Mouse (Mus musculus) adrenal gland, postnatal 14 days (tissue): ENCODE results near the gene Golga5. TPM values are rescaled to one million over a fixed set of nuclear protein-coding genes. Genes with fewer than 3 reads are reported as not detected.

Source experiments
- DNase-seq: peaks from one replicate; pipeline ENCODE4 v3.0.0; 2021; ENCODE audit warnings: mixed read lengths
- long read RNA-seq, 2 experiments: library from polyadenylated mRNA; stranded (forward); transcript quantifications; one replicate each; pipeline ENCODE4 v2.0.0; 2021
- total RNA-seq: library from RNA; stranded (reverse); gene quantifications from 2 replicates; pipeline ENCODE4 v1.2.3, GENCODE M21; 2021

The Golga5 gene
- total RNA-seq: 35.0 and 41.2 TPM in 2 replicates
- long read RNA-seq, experiment 1, transcript Golga5-202 (13 exons, 2,827 nt): major isoform, 40 of 45 reads
- long read RNA-seq, experiment 1, partial matches to known transcripts: 1 of 45 reads
- long read RNA-seq, experiment 1, other reads (novel, unspliced or antisense): 4 of 45 reads
- long read RNA-seq, experiment 2, transcript Golga5-202 (13 exons, 2,827 nt): major isoform, 33 of 41 reads
- long read RNA-seq, experiment 2, partial matches to known transcripts: 3 of 41 reads
- long read RNA-seq, experiment 2, other reads (novel, unspliced or antisense): 5 of 41 reads

DNA sequence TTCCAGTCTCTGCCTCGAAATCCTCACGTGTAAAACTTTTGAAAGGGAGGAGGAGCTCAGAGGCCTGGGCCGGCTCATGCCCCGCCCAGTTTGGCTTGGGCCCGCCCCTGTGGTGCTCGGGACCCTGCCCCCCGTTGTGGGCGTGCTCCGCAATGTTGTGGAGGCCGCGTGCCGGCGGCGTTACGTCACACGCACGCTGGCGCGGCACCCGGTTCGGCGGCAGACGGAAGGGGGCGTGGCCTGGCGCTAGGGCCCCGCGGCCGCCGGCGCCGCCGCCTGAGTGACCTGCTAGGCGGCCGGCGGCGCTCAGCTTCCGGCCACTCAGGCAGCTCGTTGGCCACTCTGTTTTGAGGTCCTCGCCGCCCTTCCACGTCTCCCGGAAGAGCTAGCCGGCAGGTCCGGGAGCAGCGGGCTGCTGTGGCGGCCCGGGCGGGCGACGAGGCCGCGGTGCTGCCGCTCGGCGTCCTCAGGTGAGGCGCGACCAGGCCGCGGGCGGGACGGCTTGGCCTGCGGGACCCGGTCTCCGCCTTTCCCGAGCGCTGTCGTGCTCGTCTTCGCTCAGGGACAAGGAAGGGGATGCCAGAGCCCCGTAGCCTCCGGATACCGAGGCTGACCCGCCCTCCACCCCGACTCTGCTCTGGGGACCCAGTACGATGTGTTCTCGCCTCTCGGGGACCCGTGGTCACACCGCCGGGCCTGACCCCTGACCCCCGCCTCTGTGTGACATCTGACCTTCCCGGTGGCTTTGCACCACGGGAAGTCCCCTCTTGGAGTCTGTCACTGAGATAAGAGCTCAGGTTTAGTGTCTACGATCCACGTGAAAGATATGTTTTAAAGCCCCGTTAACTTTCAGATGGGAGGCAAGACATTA lies at the start of gene Golga5:
TSS of gene Golga5 (plus strand) at position 242 of the 871 bp plus-strand sequence.
- DNase-seq: peak; percentile 99

DNA sequence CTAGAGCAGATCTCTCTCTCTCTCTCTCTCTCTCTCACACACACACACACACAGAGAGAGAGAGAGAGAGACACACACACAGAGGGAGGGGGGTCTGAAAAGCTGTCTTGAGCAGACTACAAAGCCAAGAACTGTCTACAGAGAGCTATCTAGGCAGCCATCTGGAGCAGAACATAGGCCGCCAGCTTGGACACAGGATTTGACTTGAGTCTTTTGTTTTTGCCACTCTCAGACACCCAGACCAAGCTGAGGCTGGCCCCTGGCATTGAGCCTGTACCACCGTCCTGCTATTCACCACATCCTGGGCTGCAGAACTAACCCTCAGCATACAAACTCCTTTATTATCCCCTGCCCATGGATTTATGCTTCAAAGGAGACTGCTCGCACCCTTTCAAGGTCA lies 49.4 kb upstream of the Golga5 start:
- no peak for DNase-seq

DNA sequence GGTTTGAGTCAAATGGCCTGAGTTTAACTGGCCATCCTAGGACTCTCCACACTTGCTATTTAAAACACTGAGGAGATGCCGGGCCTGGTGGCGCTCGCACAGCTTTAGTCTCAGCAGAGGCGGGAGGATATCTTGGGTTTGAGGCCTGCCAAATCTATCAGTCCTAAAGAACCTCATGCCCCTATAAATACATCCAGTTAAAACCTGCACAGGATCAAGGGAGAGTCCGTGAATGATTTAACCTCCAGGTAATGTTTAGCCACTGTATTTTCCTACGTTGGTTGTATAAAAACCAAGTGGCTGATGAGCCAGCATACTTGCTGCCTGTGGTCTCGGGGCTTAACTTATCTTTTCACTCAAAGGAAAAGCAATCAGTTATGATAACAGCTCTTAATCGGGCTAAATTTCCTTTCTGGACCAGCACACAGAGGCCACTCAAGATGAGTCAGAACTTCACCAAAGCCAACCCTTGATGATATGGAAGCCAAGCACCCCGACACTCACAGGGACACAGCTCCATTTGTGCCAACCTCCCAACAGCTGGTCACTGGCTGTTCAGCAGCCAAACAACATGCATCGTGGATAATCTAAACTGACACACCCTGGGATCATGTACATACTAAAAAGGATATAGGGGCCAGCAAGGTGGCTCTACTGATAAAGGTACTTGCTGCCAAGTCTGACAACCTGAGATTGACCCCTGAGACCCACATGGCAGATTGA lies 48.6 kb upstream of the Golga5 start:
- no peak for DNase-seq

DNA sequence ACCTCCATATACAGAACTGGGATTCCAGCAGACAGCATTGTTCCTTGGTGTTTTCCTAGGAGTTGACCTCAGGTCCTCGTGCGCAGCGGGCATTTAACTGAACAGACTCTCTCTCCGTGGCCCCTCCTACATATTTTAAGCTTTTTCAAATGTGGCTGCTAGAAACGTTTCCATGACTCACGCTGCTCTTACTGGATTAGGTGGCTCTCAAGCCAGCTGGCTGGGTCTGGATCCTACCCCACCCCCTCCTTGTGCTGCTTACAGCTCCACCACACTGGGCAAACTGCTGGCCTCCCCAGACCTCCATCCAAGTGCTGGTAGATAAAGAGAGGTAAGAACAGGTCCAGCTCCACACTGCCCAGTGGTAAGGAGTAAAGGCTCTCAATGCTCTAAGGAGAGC lies 46.9 kb upstream of the Golga5 start:
- DNase-seq: peak; percentile 74

DNA sequence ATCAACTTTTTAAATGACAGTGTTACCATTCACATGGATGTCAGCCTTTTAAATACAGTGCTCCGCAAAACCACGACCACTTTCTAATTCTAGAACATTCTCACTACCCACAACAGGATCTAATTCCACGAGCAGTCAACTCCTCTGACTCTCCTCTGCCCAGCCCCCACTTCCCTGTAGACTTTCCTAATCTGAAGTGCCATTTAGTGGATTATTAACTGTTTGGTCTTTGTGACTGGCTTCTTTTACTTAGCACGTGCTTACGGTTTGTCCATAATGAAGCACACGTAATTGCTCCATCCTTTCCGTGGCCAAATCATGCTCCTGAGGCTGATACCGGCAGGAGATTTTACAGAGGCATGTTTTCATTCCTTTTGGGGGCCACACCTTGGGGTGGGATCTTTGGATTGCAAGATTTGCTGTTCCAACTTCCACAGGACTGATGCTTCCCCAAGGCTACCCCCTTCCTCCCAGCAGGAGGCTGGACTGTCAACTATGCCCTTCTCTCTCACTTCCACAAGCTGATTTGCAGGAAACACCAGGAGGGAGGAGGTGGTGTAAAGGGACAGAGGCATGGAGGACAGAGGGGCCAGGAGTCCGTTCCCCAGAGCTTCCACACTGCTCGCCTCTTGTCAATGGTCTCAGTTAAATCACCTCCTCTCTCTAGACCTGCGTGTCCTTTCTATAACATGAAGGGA lies 46.2 kb upstream of the Golga5 start:
- no peak for DNase-seq

DNA sequence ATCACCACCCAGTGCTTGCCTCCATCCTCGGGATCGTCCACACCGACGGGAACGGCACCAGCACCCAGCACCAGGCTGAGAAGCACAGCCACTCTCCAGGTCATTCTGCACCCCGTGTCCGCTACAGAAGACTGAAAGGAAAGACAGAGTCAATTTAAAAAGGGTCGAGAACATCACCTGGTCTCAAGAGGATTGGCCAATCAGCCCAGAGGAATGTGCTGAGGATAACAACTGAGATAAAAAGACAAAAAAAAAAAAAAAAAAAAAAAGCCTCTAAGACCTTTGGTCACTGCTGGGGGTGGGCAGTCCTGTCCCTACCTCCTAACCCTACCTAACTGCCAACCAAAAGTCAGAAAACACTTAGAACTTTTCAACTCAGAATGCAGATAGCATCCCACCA lies 45.3 kb upstream of the Golga5 start:
- no peak for DNase-seq

DNA sequence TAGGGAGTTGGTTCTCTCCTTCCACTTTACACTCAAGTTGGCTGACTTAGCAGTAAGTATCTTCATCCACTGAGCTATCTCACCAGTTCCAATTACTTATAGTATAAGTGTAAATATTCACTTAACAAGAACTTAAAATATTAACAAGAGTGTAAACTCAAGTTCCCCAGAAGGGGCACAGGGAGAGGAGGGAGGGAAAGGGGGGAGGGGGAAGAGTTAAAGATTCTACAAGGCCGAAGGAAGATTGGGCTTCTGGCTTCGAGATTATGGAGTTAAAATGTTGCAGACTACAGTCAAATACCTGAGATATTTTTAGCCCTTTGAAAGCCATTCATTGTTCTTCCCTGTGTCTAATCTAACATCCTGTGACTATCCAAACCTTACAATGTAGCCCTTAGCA lies 44.5 kb upstream of the Golga5 start:
- DNase-seq: no peak

DNA sequence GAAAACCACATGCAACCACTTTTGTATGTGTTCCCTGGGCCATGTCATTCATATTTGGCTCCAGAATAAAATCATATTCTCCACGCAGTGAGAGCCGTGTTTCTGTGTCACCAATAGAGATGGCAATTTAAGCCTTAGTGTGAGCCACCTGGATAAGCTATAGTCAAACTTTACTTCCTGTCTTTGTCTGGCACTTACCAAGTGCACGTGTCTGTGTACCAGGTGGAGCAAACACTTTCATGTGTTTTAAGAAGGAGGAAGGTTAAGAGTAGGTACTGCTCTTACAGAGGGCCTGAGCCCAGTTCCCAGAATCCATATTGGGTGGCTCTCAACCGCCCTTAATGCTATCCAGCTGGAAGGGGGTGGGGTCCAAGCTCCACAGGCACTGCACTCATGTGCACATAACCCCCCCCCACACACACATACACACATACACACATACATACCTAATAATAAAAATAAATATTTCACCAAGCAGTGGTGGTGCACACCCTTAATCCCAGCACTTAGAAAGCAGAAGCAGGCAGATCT lies 43.8 kb upstream of the Golga5 start:
- DNase-seq: no peak

DNA sequence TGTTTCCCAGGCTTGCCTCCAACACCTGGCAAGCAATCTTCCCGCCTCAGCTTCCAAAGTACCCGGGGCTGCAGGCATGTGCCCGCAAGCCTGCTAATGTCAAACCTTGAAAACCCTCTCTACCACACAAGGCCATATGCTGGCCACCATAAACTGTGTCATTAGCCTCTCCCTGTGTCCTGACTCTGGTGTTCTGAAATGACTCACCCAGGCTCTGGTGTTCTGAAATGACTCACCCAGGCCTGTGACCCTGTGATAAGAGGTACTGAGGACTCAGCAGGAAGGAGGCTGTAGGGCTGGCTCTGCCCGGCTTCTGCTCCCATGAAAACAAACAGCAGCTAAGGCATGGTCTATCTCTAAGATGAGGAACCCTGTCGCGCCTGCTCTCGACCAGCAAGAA lies 42.6 kb upstream of the Golga5 start:
- DNase-seq: peak; percentile 73

DNA sequence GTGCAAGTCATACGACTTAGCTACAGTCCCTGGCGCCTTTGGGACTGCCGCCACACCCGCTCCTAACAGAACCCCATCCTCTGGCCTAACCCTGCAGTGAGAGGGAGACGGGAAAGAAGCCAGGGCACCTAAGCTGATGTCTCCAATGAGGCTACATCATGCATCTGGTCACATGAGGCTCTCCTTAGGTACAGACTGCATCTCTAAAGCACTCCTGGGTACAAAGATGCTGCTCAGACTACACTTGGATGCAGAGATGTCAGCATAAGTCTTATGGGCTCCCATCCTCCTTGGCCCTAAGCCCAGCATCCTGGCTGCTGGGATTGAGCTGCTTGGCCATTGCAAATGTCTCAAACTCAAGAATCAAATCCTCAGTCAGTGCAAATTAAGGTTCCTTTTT lies 39.3 kb upstream of the Golga5 start:
- DNase-seq: no peak

DNA sequence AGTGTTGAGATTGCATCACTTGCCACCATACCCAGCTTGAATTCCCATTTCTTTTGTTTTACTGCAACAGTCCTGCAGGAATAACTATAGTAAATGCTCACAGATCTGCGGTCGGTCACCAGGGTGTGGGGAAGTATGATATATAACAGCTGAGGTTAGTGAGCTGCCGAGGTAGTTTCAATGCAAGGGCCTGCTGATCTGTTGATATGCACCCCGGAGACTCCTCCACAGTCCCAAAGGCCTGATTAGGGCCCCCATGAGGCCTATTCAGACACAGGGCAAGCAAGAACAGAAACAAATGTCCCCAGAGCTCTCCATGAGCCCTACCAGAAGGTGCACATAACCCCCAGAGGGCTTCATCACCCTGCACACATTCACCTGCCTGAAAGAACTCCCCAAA lies 38.7 kb upstream of the Golga5 start:
- DNase-seq: no peak

DNA sequence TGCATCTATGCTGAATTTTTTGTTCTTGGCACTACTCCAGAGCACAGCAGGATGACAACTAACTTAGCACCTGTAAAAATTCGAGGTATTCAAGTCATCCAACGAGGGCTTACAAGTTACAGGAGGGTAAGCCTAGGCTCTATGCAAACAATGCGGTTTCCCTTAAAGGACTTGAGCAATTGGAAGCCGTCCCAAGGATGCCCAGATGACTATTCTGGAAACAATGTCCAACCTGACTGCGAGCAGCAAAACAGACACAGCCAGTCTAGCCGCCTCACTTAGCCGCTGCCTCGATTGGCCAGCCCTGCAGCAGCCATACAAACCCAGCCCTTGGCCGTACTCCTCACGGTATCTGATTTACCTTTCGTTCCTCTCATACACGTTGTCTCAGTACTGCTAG lies 36.7 kb upstream of the Golga5 start:
- peak; percentile 64 for DNase-seq

DNA sequence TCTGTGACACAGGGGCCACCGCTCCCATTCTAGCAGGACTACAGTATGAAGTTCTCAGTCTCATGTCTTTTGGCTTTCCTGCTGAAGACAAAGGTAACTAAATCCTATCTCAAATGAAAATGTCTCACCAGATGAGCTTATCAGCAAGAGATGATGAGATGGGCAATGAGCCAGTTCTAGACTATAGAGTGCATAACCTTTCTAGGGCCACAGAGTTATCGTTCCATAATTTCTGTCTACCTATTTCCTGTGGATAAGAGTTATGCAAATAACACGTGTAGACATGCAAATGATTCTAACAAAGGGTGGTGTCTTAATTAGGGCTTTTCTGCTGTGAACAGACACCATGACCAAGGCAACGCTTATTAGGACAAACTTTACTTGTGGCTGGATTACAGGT lies 34.8 kb upstream of the Golga5 start:
- no peak for DNase-seq

DNA sequence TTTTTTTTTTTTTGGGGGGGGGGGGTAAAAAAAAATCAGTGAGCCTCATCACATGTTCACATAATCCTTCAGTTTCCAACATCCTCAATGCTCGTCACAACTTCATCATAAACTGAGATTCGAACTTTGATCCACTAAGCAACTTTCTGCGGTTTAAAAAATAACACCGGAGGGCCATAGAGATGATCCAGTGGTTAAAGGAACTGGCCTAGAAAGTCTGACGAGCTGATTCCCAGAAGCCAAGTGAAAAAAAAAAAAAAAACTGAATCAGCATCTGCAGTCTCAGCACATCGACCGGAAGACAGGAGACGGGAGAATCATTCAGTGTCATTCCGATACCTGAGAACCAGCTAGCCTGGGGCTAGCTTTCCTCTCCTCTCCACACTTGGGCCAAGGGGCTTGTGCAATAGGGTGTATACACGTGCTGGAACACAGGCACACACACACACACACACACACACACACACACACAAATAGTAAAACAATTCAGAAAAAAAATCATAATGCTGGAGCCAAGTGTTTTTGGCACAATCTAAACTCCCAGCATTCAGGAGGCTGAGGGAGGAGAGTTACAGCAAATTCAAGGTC lies 31.9 kb upstream of the Golga5 start:
- DNase-seq: peak; percentile 45

DNA sequence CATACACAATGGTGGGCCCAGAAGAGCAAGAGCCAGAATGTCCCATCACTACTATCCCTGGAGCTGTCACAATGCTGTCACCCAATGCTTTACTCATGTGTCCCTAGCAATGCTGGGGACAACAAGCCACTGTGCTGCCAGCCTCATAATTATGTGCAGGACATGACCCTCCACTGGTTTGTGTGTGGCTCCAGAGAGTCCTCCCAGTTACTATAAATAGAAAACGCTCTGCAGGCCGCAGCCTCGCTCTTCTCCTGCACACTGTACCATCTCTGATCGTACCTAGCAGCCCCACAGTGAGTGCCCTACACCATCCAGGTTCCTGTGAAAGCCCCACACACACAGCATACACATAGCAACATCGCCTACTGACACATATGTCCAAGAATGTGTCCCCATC lies 31.0 kb upstream of the Golga5 start:
- no peak for DNase-seq

DNA sequence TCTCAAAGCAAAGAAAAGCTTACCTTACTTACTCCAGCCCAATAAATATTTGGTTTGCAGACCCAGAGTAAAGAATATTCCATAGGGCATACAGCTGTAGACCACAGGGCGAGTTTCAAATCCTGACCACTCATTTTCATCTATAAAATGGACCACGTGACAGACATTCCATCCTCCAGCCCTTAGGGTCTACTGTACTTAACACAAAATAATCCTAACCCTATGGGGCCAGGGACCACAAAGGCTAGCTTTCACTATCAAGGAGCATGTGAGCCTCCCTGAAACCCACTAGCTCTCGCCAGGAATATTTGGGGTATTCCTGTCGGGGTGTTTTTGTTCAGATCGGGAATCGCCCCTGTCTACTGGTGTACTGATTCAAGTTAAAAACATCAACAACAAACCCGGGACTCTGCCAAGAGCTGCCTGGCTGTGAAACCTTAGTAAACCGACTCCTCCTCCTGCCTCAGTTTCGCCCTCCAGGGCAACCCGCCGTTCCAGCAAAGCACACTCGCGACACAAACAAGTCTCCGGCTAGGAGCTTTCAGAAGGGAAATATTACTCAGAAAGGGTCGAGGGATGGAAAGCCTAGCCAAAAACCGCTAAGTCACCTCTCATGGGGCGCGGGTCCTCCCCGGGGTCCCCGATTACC lies 29.8 kb upstream of the Golga5 start:
- no peak for DNase-seq

DNA sequence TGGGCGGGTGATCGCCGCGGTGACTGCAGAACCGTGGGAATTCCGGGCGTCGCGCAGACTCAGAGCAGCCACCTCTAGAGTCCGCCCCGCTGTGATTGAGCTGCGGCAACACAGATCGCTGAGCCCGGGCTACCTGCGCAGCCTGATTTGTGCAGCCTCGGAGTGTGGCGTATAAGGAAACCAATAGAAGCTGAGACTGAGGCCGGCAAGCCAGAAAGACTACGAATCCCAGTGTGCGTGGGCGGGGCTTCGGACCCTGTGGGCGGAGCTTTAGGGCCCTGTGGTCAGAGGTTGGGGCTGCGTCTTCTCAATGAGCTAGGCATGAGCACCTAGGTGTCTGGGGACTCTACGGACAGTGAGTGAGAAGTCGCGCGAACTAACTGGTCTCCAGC lies 29.3 kb upstream of the Golga5 start, which contains the start of gene Lgmn:
TSS of gene Lgmn (minus strand) at position 182 of the 392 bp plus-strand sequence.
- peak; percentile 99 for DNase-seq

DNA sequence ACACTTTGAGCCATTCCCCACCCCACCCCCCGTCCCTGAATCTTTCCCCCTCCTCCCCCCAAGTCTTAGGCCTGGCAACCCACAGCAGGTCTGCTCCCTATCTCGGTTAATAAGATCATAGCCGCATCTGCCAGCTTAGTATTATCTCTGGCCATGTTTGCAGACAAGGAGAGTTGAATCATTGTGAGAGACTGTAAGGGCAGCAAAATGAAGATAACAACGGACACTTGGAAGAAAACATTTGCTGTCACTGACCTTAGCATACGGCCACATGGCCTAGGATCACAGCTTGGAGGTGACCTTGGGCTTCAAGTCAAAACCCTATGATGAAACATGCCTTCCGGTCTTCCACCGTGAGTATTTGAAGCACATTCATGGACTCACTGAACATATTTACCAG lies 28.4 kb upstream of the Golga5 start:
- peak; percentile 47 for DNase-seq

DNA sequence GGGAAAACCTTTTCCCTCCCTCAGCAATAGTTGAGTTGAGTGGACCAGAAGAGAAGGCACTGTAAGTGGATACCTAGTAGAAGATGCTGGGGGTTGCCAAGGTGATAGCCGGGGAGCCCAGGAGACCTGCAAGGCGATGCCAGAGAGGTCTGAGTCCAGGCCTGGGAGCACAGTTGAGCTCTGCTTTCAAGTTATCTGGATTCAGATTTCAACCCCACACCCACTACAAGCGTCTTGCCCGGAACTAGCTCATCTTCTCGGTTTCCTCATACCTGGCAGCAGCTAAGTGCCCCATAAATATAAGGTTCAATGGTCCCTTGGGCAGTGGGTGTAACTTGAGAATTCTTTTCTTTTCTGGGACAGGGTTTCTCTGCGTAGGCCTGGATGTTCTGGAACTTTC lies 27.8 kb upstream of the Golga5 start:
- no peak for DNase-seq

DNA sequence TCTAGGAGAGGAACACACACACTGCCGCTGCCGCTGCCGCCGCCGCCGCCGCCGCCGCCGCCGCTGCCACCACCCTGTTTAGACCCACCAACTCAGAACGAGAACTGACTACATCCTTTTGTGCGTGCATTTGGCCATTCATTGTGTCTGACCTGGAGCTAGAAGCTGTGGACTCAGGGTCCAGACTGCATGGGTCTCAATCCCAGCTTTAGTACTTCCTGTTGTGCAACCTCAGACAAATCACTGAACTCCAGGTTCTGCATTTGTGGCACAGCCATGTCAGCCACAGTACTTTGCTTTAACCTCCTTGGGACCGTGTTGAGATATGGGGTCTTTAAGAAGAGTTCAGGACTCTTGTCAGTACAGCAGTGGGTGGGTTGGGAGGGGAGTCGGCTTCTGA lies 26.3 kb upstream of the Golga5 start:
- DNase-seq: no peak

DNA sequence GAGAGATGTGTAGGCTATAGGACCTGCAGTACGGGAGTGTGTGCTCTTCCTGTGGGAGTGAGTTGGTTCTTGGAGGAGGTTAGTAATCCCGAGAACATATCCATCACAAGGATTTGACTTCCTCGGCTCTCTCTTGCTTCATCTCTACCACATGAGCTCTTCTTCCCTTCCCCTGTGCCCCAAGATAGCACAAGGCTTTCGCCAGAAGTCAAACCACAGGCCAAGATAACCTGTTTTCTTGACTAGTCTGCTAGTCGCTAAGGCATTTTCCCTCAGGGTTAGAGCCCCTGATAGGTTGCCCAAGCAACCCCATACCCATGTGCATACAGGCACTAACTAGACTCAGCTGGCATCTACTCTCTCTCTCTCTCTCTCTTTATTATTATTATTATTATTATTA lies 25.3 kb upstream of the Golga5 start:
- DNase-seq: no peak
